Mouse (Mus musculus): ENCODE results near the gene Ncapg2. TPM values are rescaled to one million over a fixed set of nuclear protein-coding genes. Genes with fewer than 3 reads are reported as not detected.

The Ncapg2 gene
- total and polyA plus RNA-seq, 3 experiments = 89.3 to 102 (median 95.2) TPM

- H3K9ac ChIP-seq (ENCODE audit: control insufficient read depth, low read depth, low read length, poor library complexity, severe bottlenecking) = no peak overlapping the region
- H3K79me2 ChIP-seq (ENCODE audit: control insufficient read depth, insufficient read depth, low read length, poor library complexity) = no peaks in the 10 kb centered on the region
- no peaks in the 10 kb centered on the region for H3K9me3 ChIP-seq (replicated peaks; ENCODE audit: insufficient read depth, low read length)
- H3K36me3 ChIP-seq (ENCODE audit: control insufficient read depth in 1 of 2, insufficient read depth in 2 of 2, low read length in 2 of 2) = no peaks in the 10 kb centered on the region
- TF ChIP-seq RAD21 (IDR thresholded peaks at IDR 0.05; ENCODE audit: low read depth, low read length) = no peak
- no peak for TF ChIP-seq ZNF384 (IDR thresholded peaks at IDR 0.05; ENCODE audit: low read depth, low read length)
- no peak for TF ChIP-seq TAL1 (IDR thresholded peaks at IDR 0.05; ENCODE audit: low read length)
- TF ChIP-seq ZMIZ1 (IDR thresholded peaks at IDR 0.05; ENCODE audit: low read depth, low read length) = no peak
- no peak for TF ChIP-seq MAZ (IDR thresholded peaks at IDR 0.05; ENCODE audit: low read depth, low read length)
- no peak for TF ChIP-seq RCOR1 (IDR thresholded peaks at IDR 0.05; ENCODE audit: low read depth, low read length)
- TF ChIP-seq MAX (IDR thresholded peaks at IDR 0.05; ENCODE audit: low read length) = no peak
- no peak for TF ChIP-seq JUND (IDR thresholded peaks at IDR 0.05; ENCODE audit: low read depth, low read length)
- no peak for TF ChIP-seq POLR2AphosphoS2 (IDR thresholded peaks at IDR 0.05; ENCODE audit: low read length)
- no peak for TF ChIP-seq EP300 (IDR thresholded peaks at IDR 0.05; ENCODE audit: low read depth in 1 of 2, low read length in 2 of 2)
- no peak for TF ChIP-seq SIN3A (IDR thresholded peaks at IDR 0.05; ENCODE audit: low read length)
- no peak for TF ChIP-seq MAFK (IDR thresholded peaks at IDR 0.05; ENCODE audit: borderline replicate concordance, low read depth, low read length)
- no peak for TF ChIP-seq USF2 (IDR thresholded peaks at IDR 0.05; ENCODE audit: borderline replicate concordance in 1 of 2, insufficient read depth in 1 of 2, low read depth in 1 of 2, low read length in 2 of 2)
- no peak for TF ChIP-seq UBTF (IDR thresholded peaks at IDR 0.05; ENCODE audit: borderline replicate concordance, insufficient read depth, low read depth, low read length)
- no peak for TF ChIP-seq HCFC1 (IDR thresholded peaks at IDR 0.05; ENCODE audit: low read depth, low read length)
- TF ChIP-seq ZKSCAN1 (IDR thresholded peaks at IDR 0.05; ENCODE audit: low read depth, low read length) = no peak
- no peak for TF ChIP-seq ETS1 (IDR thresholded peaks at IDR 0.05; ENCODE audit: low read depth, low read length)
- H3K4me1 ChIP-seq (ENCODE audit: control insufficient read depth in 1 of 2, insufficient read depth in 2 of 2, low read length in 2 of 2) = no peaks in the 10 kb centered on the region
- no peak overlapping the region for H3K4me3 ChIP-seq (ENCODE audit: control insufficient read depth in 1 of 2, insufficient read depth in 1 of 2, low read depth in 2 of 2, low read length in 2 of 2)
- no peak overlapping the region for H3K27ac ChIP-seq (ENCODE audit: control insufficient read depth, low read depth, low read length)
- H3K27me3 ChIP-seq (ENCODE audit: control insufficient read depth in 1 of 2, insufficient read depth in 2 of 2, low read length in 2 of 2) = no peaks in the 10 kb centered on the region
- DNase-seq (ENCODE audit: low read depth, low spot score) = no peak
Measured at GRCm38 (mm10) chr12:116396072-116396695, 9.0 kb upstream of the Ncapg2 start.

- Histone ChIP-seq H3K4me3 (ENCODE audit: control insufficient read depth in 1 of 2, insufficient read depth in 1 of 2, low read depth in 2 of 2, low read length in 2 of 2) (peak overlapping the region; percentile 43 to 59), H3K9me3 (replicated peaks; ENCODE audit: insufficient read depth, low read length) (no peaks in the 10 kb centered on the region), H3K9ac (ENCODE audit: control insufficient read depth, low read depth, low read length, poor library complexity, severe bottlenecking) (peak overlapping the region; percentile 63), H3K4me1 (ENCODE audit: control insufficient read depth in 1 of 2, insufficient read depth in 2 of 2, low read length in 2 of 2) (peaks cover 21 to 25% of the 10 kb centered on the region in 2 experiments), H3K27ac (ENCODE audit: control insufficient read depth, low read depth, low read length) (peak overlapping the region; percentile 62), H3K36me3 (ENCODE audit: control insufficient read depth in 1 of 2, insufficient read depth in 2 of 2, low read length in 2 of 2) (peaks cover 18 to 25% of the 10 kb centered on the region in 2 experiments), H3K27me3 (ENCODE audit: control insufficient read depth in 1 of 2, insufficient read depth in 2 of 2, low read length in 2 of 2) (no peaks in the 10 kb centered on the region), H3K79me2 (ENCODE audit: control insufficient read depth, insufficient read depth, low read length, poor library complexity) (peaks cover 27% of the 10 kb centered on the region)
- DNase-seq (ENCODE audit: low read depth, low spot score) = peak; percentile 88
- TF ChIP-seq TCF12 (IDR thresholded peaks at IDR 0.05; ENCODE audit: low read depth, low read length) (no peak), ZKSCAN1 (IDR thresholded peaks at IDR 0.05; ENCODE audit: low read depth, low read length) (no peak), MXI1 (IDR thresholded peaks at IDR 0.05; ENCODE audit: low read depth, low read length) (no peak), TBP (IDR thresholded peaks at IDR 0.05; ENCODE audit: low read depth, low read length) (0 out of 2 replicates have a peak, but pooled peaks have one; percentile 7), TAL1 (IDR thresholded peaks at IDR 0.05; ENCODE audit: low read length) (peak; percentile 60), CTCF (IDR thresholded peaks at IDR 0.05 in 2 of 3, conservative IDR thresholded peaks at IDR 0.05 in 1 of 3; ENCODE audit: control insufficient read depth in 1 of 3, insufficient read depth in 1 of 3, low read depth in 2 of 3, low read length in 3 of 3, poor library complexity in 1 of 3, severe bottlenecking in 1 of 3) (peak in 2 of 3 experiments; percentile 45 to 59; a peak in 3 of 6 replicates)
Measured at GRCm38 (mm10) chr12:116404012-116404679, 1.1 kb upstream of the Ncapg2 start.

Data from MEL (cell line).